Mouse (Mus musculus) heart, adult 2 months (tissue): ENCODE results near the gene Kcnip1.

Source experiments
- CTCF ChIP-seq: fragments of 200-600 bp; IDR thresholded peaks from 2 replicates; pipeline ENCODE4 v1.8.1; 2022; ENCODE audit warnings: antibody characterized with exemption, mild to moderate bottlenecking, moderate library complexity
- EP300 ChIP-seq: fragments of 200-500 bp; IDR thresholded peaks from 2 replicates; pipeline ENCODE4 v1.6.1; 2011; ENCODE audit warnings: low read depth, low read length, control low read depth; ENCODE audit not compliant: insufficient read depth
- POLR2A ChIP-seq: fragments of 200-500 bp; IDR thresholded peaks from 2 replicates; pipeline ENCODE4 v1.6.1; 2011; ENCODE audit warnings: mild to moderate bottlenecking, low read depth, low read length, control low read depth; ENCODE audit not compliant: insufficient read depth

DNA sequence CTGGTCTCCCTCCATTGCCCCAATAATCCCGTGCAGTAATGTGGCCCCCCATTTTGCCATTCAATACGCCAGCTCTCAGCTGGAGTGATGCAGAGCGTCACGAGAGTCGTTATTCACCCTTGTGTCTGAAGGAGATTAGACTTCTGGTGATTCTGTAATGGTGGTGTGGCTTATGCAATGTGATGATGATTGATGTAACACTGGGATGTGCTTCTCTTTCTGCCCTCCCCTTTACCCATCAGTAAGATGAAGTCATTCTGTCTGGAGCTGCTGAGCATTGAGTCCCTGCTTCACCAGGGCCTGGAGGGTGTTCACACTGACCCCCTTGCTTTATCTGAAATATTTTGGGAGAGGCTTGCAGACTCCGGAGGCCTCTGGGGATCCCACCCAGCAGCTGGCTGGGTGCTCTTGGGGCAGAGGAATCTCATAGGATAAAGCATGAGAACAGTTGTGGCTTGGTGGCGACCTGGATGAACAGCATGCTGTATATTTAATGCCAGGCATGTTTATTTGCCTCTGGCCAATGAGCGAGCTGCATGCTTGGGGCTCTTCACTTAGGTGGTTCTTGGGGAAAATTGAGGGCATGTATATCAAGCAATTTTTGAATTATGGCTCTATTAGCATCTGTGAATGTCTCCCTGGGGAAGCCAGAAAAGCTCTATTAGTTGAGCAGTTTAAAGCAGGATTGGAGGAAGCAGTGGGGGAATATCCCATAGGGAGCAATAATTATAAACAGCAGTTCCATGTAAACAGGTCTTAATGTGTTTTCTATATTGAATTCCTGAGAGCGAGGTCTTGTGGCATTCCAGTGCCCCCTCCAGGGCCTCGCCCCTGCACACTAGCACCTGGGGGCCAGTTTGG lies 322.6 kb downstream of the Kcnip1 start:
- TF ChIP-seq CTCF (no peak), POLR2A (no peak), EP300 (no peak)
